Mouse (Mus musculus): ENCODE measurements around the gene Smndc1.

Smndc1 gene

GRCm38 (mm10) chr19:53353864-53354263 is 36.5 kb downstream of the Smndc1 start:
- DNase-seq (ENCODE audit: low read depth in 2 of 2, low spot score in 2 of 2), result no peak

GRCm38 (mm10) chr19:53345766-53346165 is 44.6 kb downstream of the Smndc1 start:
- DNase-seq (ENCODE audit: low read depth in 2 of 2, low spot score in 2 of 2), result no peak

GRCm38 (mm10) chr19:53344062-53344461 is 46.3 kb downstream of the Smndc1 start:
- DNase-seq (ENCODE audit: low read depth in 2 of 2, low spot score in 2 of 2), result no peak

GRCm38 (mm10) chr19:53343174-53343881 is 47.0 kb downstream of the Smndc1 start:
- no peak for DNase-seq (ENCODE audit: low read depth in 2 of 2, low spot score in 2 of 2)

GRCm38 (mm10) chr19:53340423-53340822 is 50.0 kb downstream of the Smndc1 start:
- no peak for DNase-seq (ENCODE audit: low read depth in 2 of 2, low spot score in 2 of 2)

GRCm38 (mm10) chr19:53335241-53335640 is 55.1 kb downstream of the Smndc1 start:
- DNase-seq (ENCODE audit: low read depth in 2 of 2, low spot score in 2 of 2), result no peak

GRCm38 (mm10) chr19:53333730-53334129 is 56.6 kb downstream of the Smndc1 start:
- DNase-seq (ENCODE audit: low read depth in 2 of 2, low spot score in 2 of 2), result no peak

- DNase-seq (ENCODE audit: low read depth in 2 of 2, low spot score in 2 of 2), result no peak
Observed at GRCm38 (mm10) chr19:53331882-53332500, 58.4 kb downstream of the Smndc1 start.

GRCm38 (mm10) chr19:53329992-53330381 is 60.4 kb downstream of the Smndc1 start:
- DNase-seq (ENCODE audit: low read depth in 2 of 2, low spot score in 2 of 2), result peak; percentile 37 to 50

Data from CD8-positive naive resting alpha-beta T cell, adult 2 months (primary cell).